Mouse (Mus musculus): ENCODE measurements at regions not wholly inside any gene's neighbourhood (a gene's known extent, or its start where the extent isn't known, plus 50 kb on each side); places are given as distances from the start of the nearest gene placed in this dataset.

- TF ChIP-seq GABPA (IDR thresholded peaks at IDR 0.05; ENCODE audit: low read depth, low read length), result no peak
- Histone ChIP-seq H3K27ac (ENCODE audit: control insufficient read depth, low read depth, low read length) (no peak overlapping the region), H3K79me2 (ENCODE audit: control insufficient read depth, insufficient read depth, low read length, poor library complexity) (no peaks in the 10 kb centered on the region), H3K4me1 (ENCODE audit: control insufficient read depth in 1 of 2, insufficient read depth in 2 of 2, low read length in 2 of 2) (no peaks in the 10 kb centered on the region), H3K27me3 (ENCODE audit: control insufficient read depth in 1 of 2, insufficient read depth in 2 of 2, low read length in 2 of 2) (no peaks in the 10 kb centered on the region), H3K9ac (ENCODE audit: control insufficient read depth, low read depth, low read length, poor library complexity, severe bottlenecking) (no peak overlapping the region), H3K4me3 (ENCODE audit: control insufficient read depth in 1 of 2, insufficient read depth in 1 of 2, low read depth in 2 of 2, low read length in 2 of 2) (no peak overlapping the region), H3K9me3 (replicated peaks; ENCODE audit: insufficient read depth, low read length) (no peaks in the 10 kb centered on the region), H3K36me3 (ENCODE audit: control insufficient read depth in 1 of 2, insufficient read depth in 2 of 2, low read length in 2 of 2) (no peaks in the 10 kb centered on the region)
- DNase-seq (ENCODE audit: low read depth, low spot score), result no peak
Observed at GRCm38 (mm10) chr5:26170717-26171500, 49.7 kb upstream of the Gm10220 start.

All from MEL (cell line).